Mouse (Mus musculus) c-Kit-positive CD71-positive TER-119-negative erythroid progenitor cells, embryonic 14.5 days (primary cell): ENCODE measurements around the gene Frmpd4.

Experiments used
- DNase-seq: peaks from one replicate; pipeline ENCODE4 v3.0.0-alpha.2; 2013; ENCODE audit warnings: low read depth

The Frmpd4 gene

GRCm38 (mm10) chrX:168577131-168577530 lies at the start of gene Frmpd4:
Frmpd4 (minus strand) TSS chrX:168577231.
- DNase-seq: no peak

GRCm38 (mm10) chrX:168595193-168595592 lies 18.2 kb upstream of the Frmpd4 start:
- no peak for DNase-seq

GRCm38 (mm10) chrX:168584303-168584702 lies 7.3 kb upstream of the Frmpd4 start:
- no peak for DNase-seq

GRCm38 (mm10) chrX:168571808-168572207 lies 5.2 kb downstream of the Frmpd4 start:
- DNase-seq: no peak

- no peak for DNase-seq
These were observed 7.8 kb downstream of the Frmpd4 start for GRCm38 (mm10) chrX:168569231-168569630.

DNA sequence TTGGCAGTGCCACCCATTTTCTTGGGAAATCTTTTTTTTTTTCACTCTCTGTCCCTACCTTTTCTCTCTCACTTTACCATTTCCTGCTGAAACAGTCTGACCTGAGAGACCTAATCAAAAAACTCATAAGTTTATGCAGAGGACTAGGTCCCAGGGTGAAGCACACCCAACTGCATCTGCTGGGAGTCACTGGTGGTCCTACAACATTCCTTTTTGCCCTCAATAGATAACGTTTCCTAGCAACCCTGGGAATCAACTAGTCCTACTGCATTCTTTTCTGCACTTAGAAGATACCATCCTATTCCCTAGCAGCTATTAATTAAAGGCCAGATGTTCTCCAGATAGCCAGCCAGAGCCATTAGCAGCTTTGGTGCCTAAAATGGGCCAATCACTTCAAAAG lies 71.8 kb downstream of the Frmpd4 start:
- DNase-seq: no peak

DNA sequence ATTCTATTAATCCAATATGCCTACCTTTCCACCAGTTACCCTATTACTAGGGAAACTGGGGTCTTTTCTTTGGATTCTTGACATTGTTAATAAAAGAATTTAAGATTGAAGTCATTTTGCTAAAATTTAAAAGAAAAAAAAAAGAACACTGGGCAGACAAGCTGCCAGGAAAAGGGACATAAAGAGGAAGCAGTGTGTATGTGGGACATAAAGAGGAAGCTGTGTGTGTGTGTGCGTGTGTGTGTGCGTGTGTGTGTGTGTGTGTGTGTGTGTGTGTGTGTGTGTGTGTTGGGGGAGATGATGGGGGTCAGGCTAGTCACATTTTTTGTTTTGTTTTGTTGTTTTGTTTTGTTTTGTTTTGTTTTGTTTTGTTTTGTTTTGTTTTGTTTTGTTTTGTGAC lies 121.8 kb downstream of the Frmpd4 start:
- DNase-seq: no peak

GRCm38 (mm10) chrX:168431206-168431605 lies 145.8 kb downstream of the Frmpd4 start:
- DNase-seq: no peak

GRCm38 (mm10) chrX:168429814-168430213 lies 147.2 kb downstream of the Frmpd4 start:
- DNase-seq: no peak

- peak; percentile 16 for DNase-seq
These were observed 161.6 kb downstream of the Frmpd4 start for GRCm38 (mm10) chrX:168415403-168415802.

DNA sequence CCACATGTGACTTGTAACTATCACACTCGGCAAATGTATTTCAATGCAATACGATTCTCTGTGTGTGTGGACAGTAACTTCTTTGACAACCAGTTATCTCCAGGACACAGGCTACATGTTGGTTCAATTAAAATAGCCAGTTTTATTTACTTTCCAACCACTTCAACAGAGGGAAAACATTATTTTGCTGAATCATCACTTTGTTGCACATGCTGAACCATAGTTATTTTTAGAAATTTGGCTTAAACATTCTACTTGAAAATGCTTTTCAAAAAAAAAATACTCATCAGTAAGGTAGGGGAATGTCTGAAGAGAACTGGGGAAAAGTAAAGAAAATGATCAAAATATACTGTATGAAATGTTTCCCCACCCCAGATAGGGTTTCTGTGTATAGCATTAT lies 173.5 kb downstream of the Frmpd4 start:
- no peak for DNase-seq

- no peak for DNase-seq
These were observed 226.6 kb downstream of the Frmpd4 start for GRCm38 (mm10) chrX:168350431-168350830.

DNA sequence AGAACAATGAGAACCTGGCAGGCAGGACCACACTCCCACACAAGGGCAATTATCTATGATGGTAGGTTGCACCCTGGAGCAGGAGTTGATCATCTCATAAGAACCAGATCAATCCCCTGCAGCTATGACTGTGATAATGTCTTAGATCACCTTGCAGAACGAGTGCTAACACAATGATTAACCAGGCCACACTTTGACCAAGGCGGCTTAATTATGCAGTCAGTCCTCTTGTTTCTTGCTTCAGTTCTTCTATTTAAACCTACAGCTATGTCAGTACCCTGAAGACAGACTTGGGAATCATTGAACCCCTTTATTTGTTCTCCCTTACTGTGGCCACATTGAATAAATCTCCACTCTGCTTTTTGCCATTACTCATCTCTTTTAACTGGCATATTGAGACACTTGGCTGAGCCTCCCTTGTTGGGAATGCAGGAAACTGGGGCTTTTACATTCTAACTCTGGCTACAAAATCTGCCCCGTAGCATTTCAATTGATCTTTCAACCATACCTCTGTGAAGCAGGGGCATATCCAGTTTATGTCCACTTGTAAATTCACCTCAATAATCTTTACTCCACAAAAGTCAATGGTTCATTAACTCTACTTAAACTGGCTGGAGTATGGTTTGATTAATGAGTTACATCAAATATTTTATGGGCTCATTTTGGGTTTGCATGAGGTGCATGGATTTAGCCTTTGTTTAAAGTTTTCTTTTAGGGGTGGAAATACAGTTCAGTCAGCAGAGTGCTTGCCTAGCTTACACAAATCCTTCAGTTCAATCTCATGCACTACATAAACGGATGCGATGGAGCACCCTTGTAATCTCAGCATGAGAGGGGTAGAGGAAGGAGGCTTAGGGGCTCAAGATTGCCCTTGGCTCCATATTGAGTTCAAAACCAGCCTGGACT lies 227.5 kb downstream of the Frmpd4 start:
- no peak for DNase-seq

- no peak for DNase-seq
These were observed 238.8 kb downstream of the Frmpd4 start for GRCm38 (mm10) chrX:168338212-168338611.

- no peak for DNase-seq
These were observed 251.9 kb downstream of the Frmpd4 start for GRCm38 (mm10) chrX:168325161-168325560.

- no peak for DNase-seq
These were observed 264.9 kb downstream of the Frmpd4 start for GRCm38 (mm10) chrX:168312158-168312557.

GRCm38 (mm10) chrX:168310143-168310542 lies 266.9 kb downstream of the Frmpd4 start:
- no peak for DNase-seq

DNA sequence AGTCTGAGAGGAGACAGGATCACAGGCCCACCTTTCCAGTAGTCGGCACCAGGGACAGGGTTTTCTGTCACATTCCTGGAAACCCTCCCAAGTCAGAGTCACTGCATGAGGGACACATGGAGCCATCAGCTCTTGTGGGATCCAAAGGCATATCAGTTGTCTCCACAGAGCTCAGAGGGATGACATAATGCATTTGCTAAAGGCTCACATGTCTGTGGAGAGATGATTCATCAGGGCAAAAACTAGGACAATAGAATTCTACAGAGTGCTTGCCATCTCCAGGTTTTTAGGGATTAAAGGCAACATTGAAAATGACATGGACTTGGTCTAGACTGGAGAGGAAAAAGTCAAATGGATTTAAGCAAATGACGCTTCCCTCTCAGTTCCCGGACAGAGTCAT lies 284.5 kb downstream of the Frmpd4 start:
- no peak for DNase-seq

DNA sequence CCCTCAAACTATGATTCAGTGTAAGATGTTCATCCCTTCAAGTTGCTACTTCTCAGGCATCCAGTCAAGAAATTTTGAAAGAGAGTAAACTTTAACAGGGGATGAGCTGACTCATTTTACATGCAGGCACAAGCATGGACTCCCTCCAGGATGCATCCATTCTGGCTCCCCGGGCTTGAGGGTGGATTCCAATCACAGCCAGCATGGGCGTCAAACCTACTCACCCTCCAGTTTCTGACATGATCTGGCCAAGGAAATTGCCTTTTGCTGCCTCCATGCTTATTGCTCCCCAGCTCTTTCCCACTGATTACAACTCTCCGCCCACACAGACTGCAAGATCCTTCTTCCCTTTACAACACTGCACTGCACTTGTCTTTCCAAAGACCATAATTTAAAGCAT lies 370.0 kb downstream of the Frmpd4 start:
- no peak for DNase-seq

- DNase-seq: no peak
These were observed 385.1 kb downstream of the Frmpd4 start for GRCm38 (mm10) chrX:168191944-168192343.

DNA sequence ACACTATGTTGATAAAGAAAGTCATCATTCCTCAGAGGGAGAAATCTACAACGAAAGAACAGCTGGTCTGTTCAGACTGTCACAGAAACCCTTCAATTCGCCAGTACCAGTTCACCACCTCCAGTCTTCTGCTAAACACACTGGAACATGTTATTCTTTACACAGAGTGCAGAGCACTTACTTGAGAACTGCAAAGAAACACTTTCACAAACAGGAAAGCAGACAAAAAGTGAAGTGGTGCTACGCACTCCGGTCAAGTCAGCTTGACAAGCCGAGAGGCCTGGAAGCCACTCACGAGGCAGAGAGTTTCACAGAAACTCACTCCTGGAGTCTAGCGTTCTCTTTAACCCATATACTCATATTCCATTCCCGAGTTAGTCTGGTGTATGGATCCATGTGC lies 387.5 kb downstream of the Frmpd4 start:
- DNase-seq: no peak

DNA sequence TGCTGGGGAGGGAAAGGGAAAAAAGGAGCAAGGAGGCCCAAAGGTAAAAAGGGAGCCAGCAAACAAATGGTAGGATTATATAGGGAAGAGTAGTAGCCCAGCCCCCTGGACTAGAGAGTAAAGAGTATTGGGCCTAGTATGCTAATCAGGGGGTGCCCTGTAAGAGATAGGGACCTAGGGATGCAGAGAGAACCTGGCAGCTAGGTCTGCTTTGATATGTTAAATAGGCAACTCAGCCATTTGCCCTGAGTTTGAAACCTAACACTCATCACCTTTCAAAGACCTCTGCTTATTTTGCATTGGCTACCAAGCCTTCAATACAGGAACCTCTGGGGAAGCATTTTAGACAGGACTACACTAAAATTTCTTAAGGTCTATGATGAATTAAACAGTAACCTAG lies 414.0 kb downstream of the Frmpd4 start:
- no peak for DNase-seq

GRCm38 (mm10) chrX:168158866-168159265 lies 418.2 kb downstream of the Frmpd4 start:
- DNase-seq: no peak

GRCm38 (mm10) chrX:168141051-168141450 lies 436.0 kb downstream of the Frmpd4 start:
- no peak for DNase-seq
